Mouse (Mus musculus) E14TG2a.4 (cell line): ENCODE results near the gene Pih1d1.

ENCODE experiments used
- CTCF ChIP-seq: conservative IDR thresholded peaks from 2 replicates; pipeline ENCODE4 v1.5.1; 2014; ENCODE audit warnings: low read length
- POU5F1 ChIP-seq: IDR thresholded peaks from 2 replicates; pipeline ENCODE4 v1.6.1; 2014; ENCODE audit warnings: low read length, borderline replicate concordance

DNA sequence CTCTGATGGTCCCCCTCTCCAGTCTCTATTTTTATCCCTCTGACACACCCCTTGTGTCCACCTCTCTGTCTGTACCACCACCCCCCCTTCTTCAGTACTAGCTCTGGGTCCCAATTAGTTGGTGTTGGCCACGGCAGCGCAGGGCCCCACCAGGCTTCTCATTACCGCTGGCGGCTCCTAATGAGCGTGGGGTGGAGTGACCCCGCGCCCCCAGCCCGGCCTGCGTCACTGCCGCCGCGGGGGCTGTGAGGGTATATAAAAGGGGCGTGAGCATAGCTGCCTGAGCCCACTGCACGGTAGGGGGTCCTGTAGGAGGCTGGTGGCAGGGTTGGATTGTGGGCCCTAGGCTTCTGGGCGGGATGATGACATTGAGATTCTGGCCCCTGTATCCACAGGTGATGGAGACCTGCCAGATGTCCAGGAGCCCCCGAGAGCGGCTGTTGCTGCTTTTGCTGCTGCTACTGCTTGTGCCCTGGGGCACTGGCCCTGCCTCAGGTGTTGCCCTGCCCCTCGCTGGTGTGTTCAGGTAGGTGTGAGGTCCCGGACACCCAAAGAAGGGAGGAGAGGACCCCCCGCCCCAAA is 26.9 kb downstream of the Pih1d1 start, which contains the start of gene Pth2:
- no peak for TF ChIP-seq CTCF
- no peak for TF ChIP-seq POU5F1
